Mouse (Mus musculus): ENCODE results near the gene Rab1b. TPM values are rescaled to one million over a fixed set of nuclear protein-coding genes. Genes with fewer than 3 reads are reported as not detected.
A peak's percentile ranks its signal among the peaks of the same experiment; 100 is the strongest.

Gene Rab1b
- total RNA-seq, 2 experiments from 2014 or later, result 103 to 110 TPM

DNA sequence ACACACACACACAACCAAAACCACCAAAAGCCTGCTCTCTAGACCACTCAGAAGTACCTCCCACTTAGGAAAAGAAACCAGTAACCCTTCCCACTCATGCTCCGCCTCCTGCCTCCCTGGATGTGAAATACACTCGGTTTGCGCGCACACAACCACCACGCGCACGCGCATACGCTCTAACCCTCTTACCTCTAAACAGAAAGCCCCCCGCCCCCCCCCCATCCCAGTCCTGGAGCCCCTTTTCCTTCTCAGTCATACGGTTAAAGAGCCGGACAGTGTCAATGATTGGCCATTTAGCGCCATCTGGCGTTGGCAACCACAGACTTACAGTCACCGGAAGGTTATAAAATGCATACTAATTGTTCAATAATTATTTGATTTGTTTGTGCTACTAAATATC is 33.8 kb downstream of the Rab1b start:
- peak in 1 of 2 experiments; percentile 38 for DNase-seq

DNA sequence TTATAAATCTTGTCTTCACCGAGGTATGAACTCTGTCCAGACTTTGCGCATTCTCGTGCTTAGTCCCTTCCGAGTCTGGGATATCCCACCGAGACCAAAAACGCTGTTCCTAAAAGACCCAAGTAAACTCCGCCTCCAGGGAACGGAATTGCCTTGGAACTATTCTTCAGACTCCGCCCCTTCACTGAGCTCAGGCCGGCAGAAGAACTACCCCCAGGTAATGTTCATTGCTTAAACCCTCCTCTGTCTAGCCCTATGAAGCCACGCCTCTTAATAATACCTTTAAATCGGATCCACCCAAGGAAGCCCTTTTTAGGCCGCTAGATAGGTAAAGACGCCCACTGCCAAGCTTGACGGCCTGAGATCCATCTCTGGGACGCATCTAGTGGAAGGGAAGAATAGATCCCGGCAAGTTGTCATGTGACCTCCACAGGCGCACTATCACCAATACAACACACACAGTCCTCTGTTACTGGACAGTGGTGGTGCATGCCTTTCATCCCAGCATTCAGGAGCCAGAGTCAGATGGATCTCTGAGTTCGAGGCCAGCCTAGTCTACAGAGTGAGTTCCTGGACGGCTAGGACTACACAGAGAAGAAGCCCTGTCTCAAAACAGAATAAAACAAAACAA is 34.4 kb downstream of the Rab1b start:
- intact Hi-C loops (cut with DNase I), result loop anchor here (2.0 kb wide), 2 partner anchors 16 to 58 kb away; no protein-coding TSS in a partner anchor

More for the DNA sequence above, 33.8 kb downstream of the Rab1b start:
- intact Hi-C loops (cut with DNase I), result loop anchor here (2.0 kb wide), 2 partner anchors 16 to 58 kb away; no protein-coding TSS in a partner anchor

DNA sequence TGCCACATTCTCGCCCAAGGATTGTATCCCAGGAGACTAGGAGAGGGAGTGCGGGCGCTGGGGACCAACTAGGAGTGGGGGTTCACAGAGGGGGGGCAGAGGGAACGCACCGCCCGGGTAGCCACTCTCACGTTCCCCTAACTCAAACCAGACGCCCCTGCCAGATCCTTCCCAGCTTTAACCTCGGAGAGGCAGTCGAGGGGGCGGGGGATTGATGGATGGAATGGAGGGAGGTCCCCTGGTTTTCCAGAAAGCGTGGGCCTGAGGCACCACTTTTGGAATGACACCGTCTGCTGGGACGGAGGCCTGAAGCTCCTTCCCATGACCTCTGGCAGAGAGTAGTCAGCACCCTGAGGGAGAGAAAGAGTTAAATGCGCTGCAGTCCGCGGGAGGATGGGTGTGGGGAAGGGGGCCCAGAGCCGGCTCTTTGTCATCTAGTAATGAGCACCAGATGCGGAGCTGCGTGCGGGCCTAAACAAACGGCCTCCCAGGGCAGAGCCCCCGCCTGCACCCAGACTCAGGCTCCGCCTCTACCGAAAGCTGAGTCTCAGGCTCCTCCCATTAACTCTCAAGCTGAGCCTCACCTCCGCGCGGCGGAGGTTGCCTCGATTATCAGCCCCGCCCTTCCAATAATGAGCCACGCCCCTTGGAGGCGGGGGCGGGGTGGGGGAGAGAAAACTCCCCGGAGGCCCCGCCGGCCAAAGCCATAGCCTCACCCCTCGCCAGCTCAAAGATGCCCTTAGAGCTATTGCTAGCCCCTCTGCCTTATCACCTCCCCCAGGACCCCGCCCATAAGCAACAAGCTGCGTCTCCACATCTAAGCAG is 35.1 kb downstream of the Rab1b start:
- DNase-seq, result peak; percentile 71 to 75
- intact Hi-C loops (cut with DNase I), result loop anchor here (2.0 kb wide), 2 partner anchors 15 to 57 kb away; no protein-coding TSS in a partner anchor

More for the DNA sequence above, 34.4 kb downstream of the Rab1b start:
- DNase-seq, result no peak

DNA sequence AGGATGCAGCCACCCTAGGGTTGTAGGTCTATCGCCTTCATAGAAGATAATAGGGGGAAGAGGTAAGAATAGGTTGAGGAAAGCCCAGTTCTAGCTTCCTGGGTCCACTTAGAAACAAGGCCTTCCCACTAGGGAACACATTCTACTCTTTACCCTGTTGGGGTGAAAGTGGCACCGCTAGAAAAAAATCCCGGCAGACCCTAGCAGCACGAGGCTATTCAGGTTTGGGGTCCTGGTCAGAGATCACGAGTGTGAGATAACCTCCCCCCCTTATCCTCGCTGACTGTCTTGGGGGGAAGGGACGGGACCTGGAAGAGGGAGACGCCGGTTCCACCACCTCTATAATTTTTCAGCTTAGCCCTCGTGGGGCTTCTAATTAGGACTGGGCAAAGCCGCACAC is 35.8 kb downstream of the Rab1b start:
- intact Hi-C loops (cut with DNase I), result no loop called here
- DNase-seq, result no peak

DNA sequence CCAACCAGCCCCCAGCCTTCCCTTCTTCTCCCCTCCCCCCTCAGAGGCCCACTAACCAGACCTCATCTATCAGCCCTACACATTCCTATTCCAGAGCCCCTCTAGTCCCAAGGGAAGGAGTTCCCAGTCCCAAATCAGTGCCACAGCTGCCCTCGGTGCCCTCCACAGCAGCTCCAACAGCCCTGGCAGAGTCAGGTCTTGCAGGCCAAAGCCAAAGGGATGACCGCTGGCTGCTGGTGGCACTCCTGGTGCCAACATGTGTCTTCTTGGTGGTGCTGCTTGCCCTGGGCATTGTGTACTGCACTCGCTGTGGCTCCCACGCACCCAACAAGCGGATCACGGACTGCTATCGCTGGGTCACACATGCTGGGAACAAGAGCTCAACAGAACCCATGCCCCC is 36.9 kb downstream of the Rab1b start:
- no peak for DNase-seq
- intact Hi-C loops (cut with DNase I), result no loop called here

DNA sequence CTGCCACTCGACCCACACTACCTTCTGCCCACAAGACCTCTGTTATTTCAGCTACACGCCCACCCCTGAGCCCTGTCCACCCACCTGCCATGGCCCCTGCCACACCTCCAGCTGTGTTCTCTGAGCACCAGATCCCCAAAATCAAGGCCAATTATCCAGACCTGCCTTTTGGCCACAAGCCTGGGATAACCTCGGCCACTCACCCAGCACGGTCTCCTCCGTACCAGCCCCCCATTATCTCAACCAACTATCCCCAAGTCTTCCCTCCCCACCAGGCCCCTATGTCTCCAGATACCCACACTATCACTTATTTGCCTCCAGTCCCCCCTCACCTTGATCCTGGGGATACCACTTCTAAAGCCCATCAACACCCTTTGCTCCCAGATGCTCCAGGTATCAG is 37.4 kb downstream of the Rab1b start:
- no peak for DNase-seq
- intact Hi-C loops (cut with DNase I), result no loop called here

DNA sequence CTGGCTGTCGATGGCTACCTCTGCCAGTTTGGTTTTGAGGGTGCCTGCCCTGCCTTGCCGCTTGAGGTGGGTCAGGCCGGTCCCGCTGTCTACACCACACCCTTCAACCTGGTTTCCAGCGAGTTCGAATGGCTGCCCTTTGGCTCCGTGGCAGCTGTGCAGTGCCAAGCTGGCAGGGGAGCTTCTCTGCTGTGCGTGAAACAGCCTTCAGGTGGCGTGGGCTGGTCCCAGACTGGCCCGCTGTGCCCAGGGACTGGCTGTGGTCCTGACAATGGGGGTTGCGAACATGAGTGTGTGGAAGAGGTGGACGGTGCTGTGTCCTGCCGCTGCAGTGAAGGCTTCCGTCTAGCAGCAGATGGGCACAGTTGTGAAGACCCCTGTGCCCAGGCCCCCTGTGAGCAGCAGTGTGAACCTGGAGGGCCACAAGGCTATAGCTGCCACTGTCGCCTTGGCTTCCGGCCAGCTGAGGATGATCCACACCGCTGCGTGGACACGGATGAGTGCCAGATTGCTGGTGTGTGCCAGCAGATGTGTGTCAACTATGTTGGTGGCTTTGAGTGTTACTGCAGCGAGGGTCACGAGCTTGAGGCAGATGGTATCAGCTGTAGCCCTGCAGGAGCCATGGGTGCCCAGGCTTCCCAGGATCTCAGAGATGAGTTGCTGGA is 38.2 kb downstream of the Rab1b start:
- no peak for DNase-seq
- intact Hi-C loops (cut with DNase I), result no loop called here

DNA sequence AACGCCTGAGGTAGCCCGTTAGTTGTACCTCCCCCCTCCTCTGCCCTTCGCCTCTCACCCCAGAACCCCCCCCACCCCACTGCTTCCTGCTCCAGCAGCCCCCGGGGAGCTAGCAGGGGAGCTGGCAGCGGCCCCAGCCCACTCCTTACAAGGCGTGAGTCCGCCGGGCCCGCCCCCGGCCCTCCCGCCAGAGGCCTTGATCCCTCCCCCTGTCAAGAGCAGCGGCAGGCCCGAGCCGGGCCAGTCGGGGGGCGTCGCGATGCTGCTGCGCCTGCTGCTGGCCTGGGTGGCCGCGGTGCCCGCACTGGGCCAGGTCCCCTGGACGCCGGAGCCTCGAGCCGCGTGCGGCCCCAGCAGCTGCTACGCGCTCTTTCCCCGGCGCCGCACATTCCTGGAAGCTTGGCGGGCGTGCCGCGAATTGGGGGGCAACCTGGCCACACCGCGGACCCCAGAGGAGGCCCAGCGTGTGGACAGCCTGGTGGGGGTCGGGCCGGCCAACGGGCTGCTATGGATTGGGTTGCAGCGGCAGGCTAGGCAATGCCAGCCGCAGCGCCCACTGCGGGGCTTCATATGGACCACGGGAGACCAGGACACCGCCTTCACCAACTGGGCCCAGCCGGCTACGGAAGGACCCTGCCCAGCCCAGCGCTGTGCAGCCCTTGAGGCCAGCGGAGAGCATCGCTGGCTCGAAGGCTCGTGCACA is 38.9 kb downstream of the Rab1b start, which contains the start of gene Cd248:
Gene Cd248, plus strand, starts transcription at position 212 of the 703 bp plus-strand sequence.
- DNase-seq, result peak; percentile 74 to 79
- intact Hi-C loops (cut with DNase I), result no loop called here

DNA sequence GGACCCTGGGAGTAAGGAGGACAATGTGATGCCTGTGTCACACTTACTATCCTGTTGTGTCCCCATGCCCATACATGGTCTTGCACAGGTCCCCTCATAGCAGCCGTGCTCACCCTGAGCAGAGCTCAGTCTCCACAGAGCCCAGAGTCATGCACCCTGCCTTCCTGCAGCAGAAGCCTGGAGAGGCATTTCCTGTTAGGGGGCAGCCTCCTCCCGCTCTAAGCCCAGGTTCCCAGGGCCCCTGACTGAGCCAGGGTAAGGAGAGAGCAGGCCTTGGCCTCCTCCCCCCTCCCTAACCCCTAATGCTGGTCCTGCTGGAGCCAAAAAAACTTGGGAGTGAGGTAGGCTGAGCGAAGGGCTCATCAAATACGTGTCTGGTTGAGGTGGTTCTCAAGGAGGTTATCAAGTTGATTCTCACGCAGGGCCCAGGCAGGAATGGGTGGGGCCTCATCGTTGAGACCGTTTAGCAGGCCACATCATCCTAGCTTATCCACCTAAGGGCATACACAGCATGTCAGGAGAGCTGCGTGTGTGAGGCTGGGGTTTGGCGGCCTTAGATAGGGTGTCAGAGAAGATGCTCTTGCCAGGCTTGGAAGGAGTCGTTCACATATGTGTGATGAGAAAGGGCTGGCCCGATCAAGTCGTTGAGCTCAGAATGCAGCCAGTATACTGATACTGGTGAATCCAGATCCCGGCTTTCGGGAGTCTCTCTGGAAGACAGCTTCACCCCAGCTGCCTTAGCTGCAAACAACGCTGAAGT is 39.7 kb downstream of the Rab1b start:
- DNase-seq, result peak in 1 of 2 experiments; percentile 38
- intact Hi-C loops (cut with DNase I), result no loop called here

DNA sequence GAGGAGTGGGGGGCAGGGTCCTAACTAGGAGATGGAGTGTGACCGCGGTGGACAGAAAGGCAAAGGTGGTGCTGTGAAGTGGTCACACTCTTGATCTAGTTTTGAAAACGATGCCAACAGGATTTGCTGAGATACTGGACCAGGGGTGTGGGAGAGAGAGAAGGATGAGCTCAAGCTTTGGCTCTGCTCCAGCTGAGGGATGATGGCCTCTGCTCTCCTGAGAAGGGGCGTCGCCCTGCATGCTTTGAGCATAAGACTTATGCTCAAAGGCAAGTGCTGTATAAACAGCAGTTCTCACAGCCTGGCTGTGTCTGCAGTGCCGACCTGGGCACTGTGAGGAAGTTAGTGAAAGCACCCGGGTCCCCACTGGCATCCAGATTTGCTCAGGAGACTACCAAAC is 41.8 kb downstream of the Rab1b start:
- peak; percentile 43 to 62 for DNase-seq
- intact Hi-C loops (cut with DNase I), result no loop called here

DNA sequence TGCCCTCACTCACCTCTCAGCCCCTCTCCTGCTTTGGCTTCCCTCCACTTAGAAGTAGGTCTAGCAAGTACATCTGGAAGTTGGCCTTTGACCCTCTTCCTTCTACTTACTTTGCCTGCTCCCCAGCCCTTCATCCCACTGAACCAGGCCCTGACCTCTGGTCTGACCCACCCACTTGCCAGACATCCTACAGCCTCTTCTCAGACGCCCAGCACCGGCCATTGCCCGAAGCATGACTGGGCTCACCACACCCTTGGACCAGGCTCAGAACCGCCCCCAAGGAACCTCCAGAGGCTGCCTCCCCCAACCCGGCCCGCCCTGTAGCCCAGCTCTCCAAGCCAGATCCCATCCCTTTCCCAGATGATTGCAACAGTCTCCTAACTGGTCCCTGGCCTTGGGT is 44.4 kb downstream of the Rab1b start:
- DNase-seq, result peak; percentile 57 to 74
- intact Hi-C loops (cut with DNase I), result no loop called here

DNA sequence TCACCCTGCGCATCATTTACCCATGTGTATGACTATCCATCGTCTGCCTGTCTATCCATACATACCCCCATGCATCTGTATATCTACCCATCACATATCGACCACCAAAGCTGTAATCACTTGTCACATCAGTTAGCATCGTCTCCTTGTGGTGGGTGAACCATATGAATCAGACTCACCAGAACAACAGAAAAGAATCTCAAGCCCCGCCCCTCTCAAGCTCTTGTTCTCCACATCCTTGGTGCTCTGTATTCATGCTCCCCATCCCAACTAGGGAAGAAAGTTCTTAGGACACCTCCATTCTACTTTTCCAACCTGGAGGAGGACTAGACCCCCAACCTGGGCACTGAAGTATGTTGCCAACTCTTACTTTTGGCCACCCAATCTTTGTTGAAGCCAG is 44.8 kb downstream of the Rab1b start:
- intact Hi-C loops (cut with DNase I), result no loop called here
- DNase-seq, result no peak

DNA sequence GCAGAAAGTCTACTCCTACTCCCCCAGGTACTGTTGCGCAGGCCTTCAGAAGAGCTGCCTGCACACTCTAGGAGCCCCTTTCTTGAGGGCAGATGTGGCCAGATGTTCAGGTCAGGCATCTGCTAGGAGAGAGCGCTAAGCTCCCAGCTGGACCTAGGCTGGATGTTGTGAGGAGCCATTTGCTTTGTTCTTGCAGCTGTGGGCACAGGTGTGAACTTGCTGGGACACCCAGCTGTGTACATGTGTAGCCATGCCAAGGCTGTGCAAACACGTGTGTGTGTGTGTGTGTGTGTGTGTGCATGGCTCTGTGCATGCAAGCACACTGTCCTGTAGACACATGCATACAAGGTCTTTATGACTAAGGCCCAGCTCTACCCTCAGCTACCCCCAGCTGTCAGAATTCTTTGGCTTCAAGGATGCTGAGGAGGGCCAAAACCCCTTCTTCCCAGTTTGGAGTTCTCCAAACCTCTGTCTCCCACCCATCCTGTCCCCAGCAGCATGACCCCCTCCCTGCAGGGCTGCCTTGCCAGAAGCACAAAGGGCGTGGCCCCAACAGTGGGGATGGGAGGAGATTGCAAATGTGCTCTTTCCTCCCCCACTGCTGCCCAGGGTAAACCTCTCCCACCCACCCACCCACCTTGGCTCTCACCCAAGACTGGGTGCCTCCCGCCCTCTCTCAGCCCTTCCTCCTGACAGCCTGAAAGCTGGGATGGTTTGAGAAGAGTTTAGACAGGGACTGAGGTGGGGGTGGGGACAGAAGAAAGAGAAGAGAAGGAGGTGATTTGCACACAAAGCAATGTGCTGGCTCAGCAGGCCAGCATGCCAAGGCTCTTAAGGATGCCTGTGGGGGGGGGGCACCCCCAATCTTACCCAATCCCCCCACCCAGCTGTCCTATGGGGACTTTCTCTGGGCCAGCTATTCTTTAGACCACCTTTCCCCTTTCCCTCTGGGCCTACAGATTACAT is 46.2 kb downstream of the Rab1b start:
- intact Hi-C loops (cut with DNase I), result no loop called here
- peak in 1 of 2 experiments; percentile 56 for DNase-seq

DNA sequence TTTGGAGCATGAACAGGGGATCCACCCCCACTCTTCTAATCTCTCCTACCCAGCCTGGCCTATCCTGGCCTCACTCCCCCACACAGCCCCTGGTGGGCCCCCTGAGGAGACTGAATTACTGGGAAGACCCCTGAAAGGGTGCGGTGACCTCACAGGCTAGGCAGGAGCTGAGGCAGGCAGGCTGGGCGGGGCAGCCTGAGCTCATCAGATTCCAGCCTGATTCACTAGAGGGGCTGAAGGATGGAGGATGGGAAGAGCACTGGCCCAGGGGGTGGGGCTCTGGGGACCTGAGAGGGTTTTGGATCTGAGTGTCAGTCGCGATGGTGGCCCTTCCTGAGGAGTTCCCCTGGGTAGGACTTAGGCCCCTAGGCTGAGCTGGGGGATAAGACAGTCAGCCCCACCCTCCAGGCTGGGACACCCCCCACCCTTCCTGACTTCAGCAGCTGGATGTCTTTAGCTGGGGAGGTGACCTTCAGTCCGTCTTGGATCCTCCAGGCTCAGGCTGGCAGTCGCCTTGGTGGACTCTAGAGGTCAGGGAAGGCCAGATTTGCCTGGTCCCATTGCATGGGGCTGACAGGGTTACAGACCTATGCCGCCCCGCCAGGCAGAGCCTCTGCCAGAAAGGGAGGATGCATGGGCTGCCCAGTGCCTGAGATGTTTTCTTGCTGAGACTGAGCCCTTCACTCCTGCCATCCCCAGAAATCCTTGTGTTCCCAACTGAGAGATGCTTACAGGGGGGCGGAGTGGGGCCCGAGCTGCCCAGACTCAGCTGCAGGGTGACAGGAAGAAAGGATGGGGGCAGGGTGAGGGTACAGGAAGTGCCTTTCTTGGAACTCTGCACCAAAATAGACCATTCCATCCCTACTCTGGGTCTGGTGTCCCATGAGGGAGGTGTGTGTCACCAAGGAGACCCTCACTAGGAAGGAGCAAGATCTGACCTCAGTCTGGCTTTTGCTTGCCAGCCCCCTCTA is 47.8 kb downstream of the Rab1b start:
- peak in 1 of 2 experiments; percentile 29 for DNase-seq
- intact Hi-C loops (cut with DNase I), result no loop called here

DNA sequence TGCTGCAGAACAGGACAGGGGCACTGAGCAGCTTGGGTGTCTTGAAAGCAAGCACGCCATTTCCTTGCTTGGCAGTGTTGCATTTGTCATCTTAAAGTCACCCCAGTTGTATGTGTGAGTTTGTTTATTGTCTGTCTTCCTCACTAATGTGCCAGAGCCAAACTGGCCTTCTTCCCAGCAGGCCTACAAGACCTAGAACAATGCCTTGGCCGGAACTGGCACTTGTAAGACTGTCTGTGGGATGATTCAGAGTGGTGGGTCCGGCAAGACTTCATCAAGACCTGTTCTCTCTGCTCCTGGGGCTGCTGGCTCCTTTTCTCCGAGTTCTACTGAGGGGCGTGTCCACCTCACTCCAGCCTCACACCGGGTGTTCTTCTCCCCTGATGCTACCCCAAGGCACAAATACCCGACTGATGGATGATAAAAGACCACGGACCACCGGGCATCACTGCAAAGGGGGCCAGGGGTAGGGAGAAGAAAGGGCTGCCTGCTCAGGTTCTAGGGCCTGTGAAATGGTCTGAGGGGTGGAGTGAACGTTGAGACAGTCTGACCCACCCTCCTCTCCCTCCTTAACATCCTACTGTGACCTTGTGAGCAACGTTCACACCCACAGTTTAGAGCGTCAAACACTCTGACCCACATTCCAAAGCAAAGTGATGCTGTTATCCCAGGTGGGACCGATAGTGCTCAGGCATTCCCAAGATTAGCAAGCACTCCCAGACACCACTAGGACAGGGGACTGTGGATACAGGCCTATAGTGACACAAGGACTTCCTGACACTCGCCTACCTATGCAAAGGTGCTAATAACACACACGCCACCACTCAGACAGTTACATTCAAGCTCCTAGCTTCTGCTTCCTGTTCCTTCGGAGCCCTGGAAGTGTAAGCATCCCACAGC is 48.7 kb downstream of the Rab1b start:
- no peak for DNase-seq

DNA sequence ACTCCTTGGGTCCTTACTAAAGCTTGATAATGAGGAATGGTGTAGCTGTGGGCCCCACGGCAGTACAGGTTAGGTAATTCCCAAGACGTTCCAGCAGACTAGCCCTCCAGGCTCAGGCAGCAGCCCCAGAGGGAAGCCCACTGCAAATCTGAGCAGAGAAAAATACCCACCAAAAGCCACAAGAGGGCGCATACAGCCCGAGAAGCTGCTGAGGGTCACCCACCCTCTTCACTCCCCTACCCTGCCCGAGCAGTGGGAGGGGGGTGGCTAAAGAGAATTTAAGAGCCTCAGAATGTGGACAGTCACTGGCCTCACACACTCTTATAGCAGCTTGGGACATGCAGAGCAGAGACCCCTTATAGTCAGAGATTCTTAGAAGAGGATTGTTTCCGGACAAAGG is 50.6 kb downstream of the Rab1b start:
- DNase-seq, result no peak
- intact Hi-C loops (cut with DNase I), result loop anchor here (2.0 kb wide), 1 partner anchor 17 kb away; no protein-coding TSS in a partner anchor

More for the DNA sequence above, 48.7 kb downstream of the Rab1b start:
- intact Hi-C loops (cut with DNase I), result loop anchor here (2.0 kb wide), 1 partner anchor 15 kb away; no protein-coding TSS in a partner anchor

Measured in gastrocnemius, postnatal 36 days (tissue).